Mouse (Mus musculus) myocyte (in vitro differentiated cells): Measurements from ENCODE around the gene Zbtb20. TPM values are rescaled to one million over a fixed set of nuclear protein-coding genes. Genes with fewer than 3 reads are reported as not detected.

Experiments used
- H3K27me3 ChIP-seq: one replicate; pipeline ENCODE4 v1.6.1; 2011; ENCODE audit not compliant: control insufficient read depth, insufficient read depth, insufficient read length
- H3K36me3 ChIP-seq: one replicate; pipeline ENCODE4 v1.6.1; 2011; ENCODE audit not compliant: control insufficient read depth, insufficient read depth
- H3K4me2 ChIP-seq: one replicate; pipeline ENCODE4 v1.6.1; 2011; ENCODE audit warnings: low read depth, control low read depth
- H3K4me3 ChIP-seq: one replicate; pipeline ENCODE4 v1.5.1; 2011; ENCODE audit warnings: mild to moderate bottlenecking, control low read depth, moderate library complexity
- H3K79me2 ChIP-seq: one replicate; pipeline ENCODE4 v1.6.1; 2011; ENCODE audit not compliant: control insufficient read depth, insufficient read depth
- H3ac ChIP-seq: one replicate; pipeline ENCODE4 v1.6.1; 2011; ENCODE audit not compliant: control insufficient read depth, insufficient read length
- CEBPB ChIP-seq: IDR thresholded peaks from 2 replicates; pipeline ENCODE4 v1.6.1; 2011; ENCODE audit warnings: mild to moderate bottlenecking, moderate library complexity; ENCODE audit not compliant: poor library complexity, insufficient read depth, severe bottlenecking
- E2F4 ChIP-seq: IDR thresholded peaks from one replicate; pipeline ENCODE4 v1.6.1; 2011; ENCODE audit warnings: mild to moderate bottlenecking, control low read depth, moderate library complexity; ENCODE audit not compliant: insufficient read depth
- MAX ChIP-seq: IDR thresholded peaks from one replicate; pipeline ENCODE4 v1.6.1; 2011; ENCODE audit warnings: low read depth, mild to moderate bottlenecking, control low read depth
- MYOD1 ChIP-seq, 3 experiments: IDR thresholded peaks; one replicate each; pipeline ENCODE4 v1.6.1; 2011; ENCODE audit warnings: control low read depth in 2 of 3, low read depth in 2 of 3, mild to moderate bottlenecking in 2 of 3, moderate library complexity in 1 of 3; ENCODE audit not compliant: insufficient read length in 2 of 3, control insufficient read depth in 1 of 3
- MYOG ChIP-seq, 3 experiments: IDR thresholded peaks; one replicate each; pipeline ENCODE4 v1.6.1; 2011; ENCODE audit warnings: control low read depth in 2 of 3, low read depth in 2 of 3, mild to moderate bottlenecking in 2 of 3; ENCODE audit not compliant: insufficient read length in 2 of 3, control insufficient read depth in 1 of 3, insufficient read depth in 1 of 3
- POLR2A ChIP-seq: IDR thresholded peaks from one replicate; pipeline ENCODE4 v1.6.1; 2011; ENCODE audit warnings: low read depth, mild to moderate bottlenecking, control low read depth, moderate library complexity; ENCODE audit not compliant: insufficient read length
- POLR2AphosphoS2 ChIP-seq: IDR thresholded peaks from one replicate; pipeline ENCODE4 v1.6.1; 2011; ENCODE audit warnings: low read depth, control low read depth; ENCODE audit not compliant: insufficient read length
- REST ChIP-seq: IDR thresholded peaks from one replicate; pipeline ENCODE4 v1.6.1; 2011; ENCODE audit warnings: mild to moderate bottlenecking, control low read depth, moderate library complexity; ENCODE audit not compliant: insufficient read depth, insufficient read length
- SRF ChIP-seq: IDR thresholded peaks from one replicate; pipeline ENCODE4 v1.6.1; 2011; ENCODE audit warnings: low read depth; ENCODE audit not compliant: control insufficient read depth, insufficient read length
- TCF12 ChIP-seq: IDR thresholded peaks from one replicate; pipeline ENCODE4 v1.6.1; 2011; ENCODE audit warnings: mild to moderate bottlenecking, control low read depth; ENCODE audit not compliant: poor library complexity, insufficient read depth, severe bottlenecking
- TCF3 ChIP-seq: IDR thresholded peaks from one replicate; pipeline ENCODE4 v1.6.1; 2011; ENCODE audit warnings: low read depth, control low read depth; ENCODE audit not compliant: insufficient read length
- USF1 ChIP-seq: IDR thresholded peaks from one replicate; pipeline ENCODE4 v1.6.1; 2011; ENCODE audit warnings: low read depth, mild to moderate bottlenecking, control low read depth, moderate library complexity
- polyA plus RNA-seq: library from polyadenylated mRNA; unstranded; fragments of >200 nt; fragmentation: generic; extraction: Trizol; gene quantifications from one replicate; pipeline ENCODE4 v1.2.1, GENCODE M21; 2012; ENCODE audit warnings: missing spikeins

The Zbtb20 gene
- polyA plus RNA-seq, 1 experiment = 5.0 TPM

GRCm38 (mm10) chr16:43557385-43557784, 681.7 kb downstream of the Zbtb20 start:
- no peak overlapping the region for H3K4me2 ChIP-seq
- no peak for TF ChIP-seq POLR2A
- H3K4me3 ChIP-seq = no peak overlapping the region

GRCm38 (mm10) chr16:43561330-43561729, 685.6 kb downstream of the Zbtb20 start:
- TF ChIP-seq MYOD1 (IDR thresholded peaks at IDR 0.05; ENCODE audit: control insufficient read depth in 1 of 3, insufficient read length in 2 of 3, low read depth in 2 of 3) (no peak), MYOG (IDR thresholded peaks at IDR 0.05; ENCODE audit: control insufficient read depth in 1 of 3, insufficient read depth in 1 of 3, insufficient read length in 2 of 3, low read depth in 2 of 3) (no peak), CEBPB (no peak), USF1 (no peak)

More at GRCm38 (mm10) chr16:43557385-43557784, 681.7 kb downstream of the Zbtb20 start:
- Histone ChIP-seq H3ac (no peak overlapping the region), H3K27me3 (no peaks in the 10 kb centered on the region), H3K79me2 (no peaks in the 10 kb centered on the region), H3K36me3 (no peaks in the 10 kb centered on the region)

GRCm38 (mm10) chr16:43561956-43562355, 686.3 kb downstream of the Zbtb20 start:
- no peak overlapping the region for H3K4me2 ChIP-seq
- H3K4me3 ChIP-seq = no peak overlapping the region

More at GRCm38 (mm10) chr16:43561330-43561729, 685.6 kb downstream of the Zbtb20 start:
- Histone ChIP-seq H3K36me3 (no peaks in the 10 kb centered on the region), H3ac (no peak overlapping the region), H3K4me3 (no peak overlapping the region), H3K27me3 (no peaks in the 10 kb centered on the region), H3K4me2 (no peak overlapping the region), H3K79me2 (no peaks in the 10 kb centered on the region)

GRCm38 (mm10) chr16:43565872-43566271, 690.2 kb downstream of the Zbtb20 start:
- H3ac ChIP-seq = no peak overlapping the region
- no peak for TF ChIP-seq E2F4
- no peak for TF ChIP-seq CEBPB
- no peak for TF ChIP-seq POLR2AphosphoS2
- no peak for TF ChIP-seq TCF12
- no peak for TF ChIP-seq POLR2A
- no peak for TF ChIP-seq MYOG (IDR thresholded peaks at IDR 0.05; ENCODE audit: control insufficient read depth in 1 of 3, insufficient read depth in 1 of 3, insufficient read length in 2 of 3, low read depth in 2 of 3)
- TF ChIP-seq SRF = no peak
- TF ChIP-seq REST = no peak
- no peak for TF ChIP-seq TCF3
- TF ChIP-seq MYOD1 (IDR thresholded peaks at IDR 0.05; ENCODE audit: control insufficient read depth in 1 of 3, insufficient read length in 2 of 3, low read depth in 2 of 3) = no peak

More at GRCm38 (mm10) chr16:43561956-43562355, 686.3 kb downstream of the Zbtb20 start:
- TF ChIP-seq MAX (no peak), MYOG (IDR thresholded peaks at IDR 0.05; ENCODE audit: control insufficient read depth in 1 of 3, insufficient read depth in 1 of 3, insufficient read length in 2 of 3, low read depth in 2 of 3) (no peak), TCF12 (no peak), E2F4 (no peak), USF1 (no peak), MYOD1 (IDR thresholded peaks at IDR 0.05; ENCODE audit: control insufficient read depth in 1 of 3, insufficient read length in 2 of 3, low read depth in 2 of 3) (no peak), POLR2AphosphoS2 (no peak), POLR2A (no peak), SRF (no peak), TCF3 (no peak), CEBPB (no peak), REST (no peak)
- H3ac ChIP-seq = no peak overlapping the region
- H3K27me3 ChIP-seq = no peaks in the 10 kb centered on the region
- H3K79me2 ChIP-seq = no peaks in the 10 kb centered on the region
- H3K36me3 ChIP-seq = no peaks in the 10 kb centered on the region

GRCm38 (mm10) chr16:43566511-43566910, 690.8 kb downstream of the Zbtb20 start:
- H3ac ChIP-seq = no peak overlapping the region

More at GRCm38 (mm10) chr16:43565872-43566271, 690.2 kb downstream of the Zbtb20 start:
- Histone ChIP-seq H3K4me3 (no peak overlapping the region), H3K27me3 (no peaks in the 10 kb centered on the region), H3K36me3 (no peaks in the 10 kb centered on the region), H3K79me2 (no peaks in the 10 kb centered on the region), H3K4me2 (no peak overlapping the region)

More at GRCm38 (mm10) chr16:43566511-43566910, 690.8 kb downstream of the Zbtb20 start:
- H3K4me2 ChIP-seq = no peak overlapping the region
- no peak overlapping the region for H3K4me3 ChIP-seq
- H3K36me3 ChIP-seq = no peaks in the 10 kb centered on the region
- TF ChIP-seq MYOG (IDR thresholded peaks at IDR 0.05; ENCODE audit: control insufficient read depth in 1 of 3, insufficient read depth in 1 of 3, insufficient read length in 2 of 3, low read depth in 2 of 3) = no peak
- TF ChIP-seq MYOD1 (IDR thresholded peaks at IDR 0.05; ENCODE audit: control insufficient read depth in 1 of 3, insufficient read length in 2 of 3, low read depth in 2 of 3) = no peak
- TF ChIP-seq USF1 = no peak
- no peak for TF ChIP-seq MAX
- no peak for TF ChIP-seq E2F4
- TF ChIP-seq CEBPB = no peak
- TF ChIP-seq REST = no peak
- TF ChIP-seq SRF = no peak
- TF ChIP-seq TCF3 = no peak
- no peak for TF ChIP-seq TCF12
- no peak for TF ChIP-seq POLR2A
- TF ChIP-seq POLR2AphosphoS2 = no peak
- H3K27me3 ChIP-seq = no peaks in the 10 kb centered on the region
- H3K79me2 ChIP-seq = no peaks in the 10 kb centered on the region
